Mouse (Mus musculus) hindbrain, embryonic 12.5 days (tissue): ENCODE measurements at regions not wholly inside any gene's neighbourhood (a gene's known extent, or its start where the extent isn't known, plus 50 kb on each side); places are given as distances from the start of the nearest gene placed in this dataset.

Experiments
- ATAC-seq: fragments of 200-750 bp; cut with Nextera tagmentation; 2 replicates; pipeline ENCODE4 v1.8.0; 2017; ENCODE audit warnings: moderate TSS enrichment; ENCODE audit not compliant: low FRiP score
- H3K27ac ChIP-seq: fragments of 300-500 bp; sonication (generic); 2 replicates; pipeline ENCODE4 v1.5.1; 2016; ENCODE audit warnings: mild to moderate bottlenecking
- H3K27me3 ChIP-seq: fragments of 300-500 bp; sonication (generic); 2 replicates; pipeline ENCODE4 v1.6.1; 2016; ENCODE audit warnings: mild to moderate bottlenecking
- H3K36me3 ChIP-seq: fragments of 300-500 bp; sonication (generic); 2 replicates; pipeline ENCODE4 v1.6.1; 2016; ENCODE audit warnings: mild to moderate bottlenecking
- H3K4me1 ChIP-seq: fragments of 300-500 bp; sonication (generic); 2 replicates; pipeline ENCODE4 v1.6.1; 2016
- H3K4me2 ChIP-seq: fragments of 300-500 bp; sonication (generic); replicated peaks from 2 replicates; pipeline ENCODE4 v1.6.1; 2016; ENCODE audit warnings: mild to moderate bottlenecking
- H3K4me3 ChIP-seq: fragments of 300-500 bp; sonication (generic); 2 replicates; pipeline ENCODE4 v1.5.1; 2016; ENCODE audit warnings: mild to moderate bottlenecking
- H3K9ac ChIP-seq: fragments of 300-500 bp; sonication (generic); 2 replicates; pipeline ENCODE4 v1.6.1; 2016; ENCODE audit warnings: mild to moderate bottlenecking, moderate library complexity
- H3K9me3 ChIP-seq: fragments of 300-500 bp; sonication (generic); replicated peaks from 2 replicates; pipeline ENCODE4 v1.6.1; 2016; ENCODE audit warnings: mild to moderate bottlenecking
- WGBS: fragments of 180-500 bp; shearing (Covaris S2); methylation state at CpG from one replicate; pipeline ENCODE4 v1.1.7; 2016; 5-methylcytosine and 5-hydroxymethylcytosine counted together

- Histone ChIP-seq H3K27me3 (no peaks in the 10 kb centered on the region), H3K9me3 (no peaks in the 10 kb centered on the region), H3K27ac (peak overlapping the region; percentile 82; the same call in 1 of the 2 replicates), H3K9ac (no peak overlapping the region), H3K4me3 (no peak overlapping the region), H3K36me3 (no peaks in the 10 kb centered on the region), H3K4me1 (peaks cover 19% of the 10 kb centered on the region), H3K4me2 (no peak overlapping the region)
- WGBS = 65% methylated on average over 7 of the region's 7 CpGs
- ATAC-seq = no peak
Measured at GRCm38 (mm10) chr3:17324816-17325215, 623.4 kb upstream of the Cypt12 start.

- WGBS = 59% methylated on average over 2 of the region's 2 CpGs
- peak; percentile 3; the same call in 1 of the 2 replicates for ATAC-seq
- no peak overlapping the region for H3K9ac ChIP-seq
- H3K4me2 ChIP-seq = no peak overlapping the region
- no peak overlapping the region for H3K4me3 ChIP-seq
- H3K27me3 ChIP-seq = no peaks in the 10 kb centered on the region
- no peaks in the 10 kb centered on the region for H3K36me3 ChIP-seq
- H3K4me1 ChIP-seq = peaks cover 19% of the 10 kb centered on the region
- no peaks in the 10 kb centered on the region for H3K9me3 ChIP-seq
- peak overlapping the region; percentile 82 for H3K27ac ChIP-seq
Measured at GRCm38 (mm10) chr3:17325821-17326220, 622.4 kb upstream of the Cypt12 start.

- Histone ChIP-seq H3K4me3 (no peak overlapping the region), H3K27me3 (no peaks in the 10 kb centered on the region), H3K9me3 (no peaks in the 10 kb centered on the region), H3K9ac (no peak overlapping the region), H3K4me2 (0 out of 2 replicates have a peak overlapping the region, but pooled peaks have one; percentile 17), H3K4me1 (peaks cover 19% of the 10 kb centered on the region), H3K27ac (peak overlapping the region; percentile 82), H3K36me3 (no peaks in the 10 kb centered on the region)
- ATAC-seq = peak; percentile 59; the same call in 1 of the 2 replicates
- WGBS = 64% methylated on average over 8 of the region's 8 CpGs
Measured at GRCm38 (mm10) chr3:17326292-17326691, 621.9 kb upstream of the Cypt12 start.

GRCm38 (mm10) chr3:17326774-17327173 lies 621.4 kb upstream of the Cypt12 start:
- WGBS = 78% methylated on average over 4 of the region's 4 CpGs
- no peak; the same call in 1 of the 2 replicates for ATAC-seq
- Histone ChIP-seq H3K9ac (no peak overlapping the region), H3K27ac (peak overlapping the region; percentile 82), H3K4me2 (0 out of 2 replicates have a peak overlapping the region, but pooled peaks have one; percentile 17), H3K27me3 (no peaks in the 10 kb centered on the region), H3K9me3 (no peaks in the 10 kb centered on the region), H3K36me3 (no peaks in the 10 kb centered on the region), H3K4me3 (no peak overlapping the region), H3K4me1 (peaks cover 19% of the 10 kb centered on the region)

GRCm38 (mm10) chr3:17327706-17328105 lies 620.5 kb upstream of the Cypt12 start:
- 62% methylated on average over 4 of the region's 4 CpGs for WGBS
- Histone ChIP-seq H3K4me2 (0 out of 2 replicates have a peak overlapping the region, but pooled peaks have one; percentile 3), H3K27ac (peak overlapping the region; percentile 88), H3K9me3 (no peaks in the 10 kb centered on the region), H3K36me3 (no peaks in the 10 kb centered on the region), H3K4me1 (peaks cover 16% of the 10 kb centered on the region; the same call in 1 of the 2 replicates), H3K4me3 (no peak overlapping the region), H3K27me3 (no peaks in the 10 kb centered on the region), H3K9ac (peak overlapping the region; percentile 38; the same call in 1 of the 2 replicates)
- peak; percentile 39; the same call in 1 of the 2 replicates for ATAC-seq

GRCm38 (mm10) chr3:17329411-17329810 lies 618.8 kb upstream of the Cypt12 start:
- H3K4me1 ChIP-seq = peaks cover 13% of the 10 kb centered on the region; the same call in 1 of the 2 replicates

GRCm38 (mm10) chr3:17330429-17331373 lies 617.5 kb upstream of the Cypt12 start:
- Histone ChIP-seq H3K27me3 (no peaks in the 10 kb centered on the region), H3K27ac (peak overlapping the region; percentile 72), H3K36me3 (no peaks in the 10 kb centered on the region), H3K9me3 (no peaks in the 10 kb centered on the region), H3K9ac (no peak overlapping the region), H3K4me2 (no peak overlapping the region), H3K4me1 (peaks cover 13% of the 10 kb centered on the region; the same call in 1 of the 2 replicates), H3K4me3 (no peak overlapping the region)
- ATAC-seq = peak; percentile 23; the same call in 1 of the 2 replicates
- 62% methylated on average over 6 of the region's 6 CpGs for WGBS

More at GRCm38 (mm10) chr3:17329411-17329810, 618.8 kb upstream of the Cypt12 start:
- no peaks in the 10 kb centered on the region for H3K36me3 ChIP-seq
- WGBS = 63% methylated on average over 4 of the region's 4 CpGs
- peak overlapping the region; percentile 67 for H3K27ac ChIP-seq
- ATAC-seq = no peak
- H3K9ac ChIP-seq = no peak overlapping the region
- no peaks in the 10 kb centered on the region for H3K27me3 ChIP-seq
- H3K4me2 ChIP-seq = no peak overlapping the region
- no peaks in the 10 kb centered on the region for H3K9me3 ChIP-seq
- no peak overlapping the region for H3K4me3 ChIP-seq

GRCm38 (mm10) chr3:17360253-17360652 lies 588.0 kb upstream of the Cypt12 start:
- no peak for ATAC-seq
- no peaks in the 10 kb centered on the region for H3K36me3 ChIP-seq
- H3K4me2 ChIP-seq = no peak overlapping the region
- H3K9ac ChIP-seq = no peak overlapping the region
- no peak overlapping the region for H3K4me3 ChIP-seq
- no peak overlapping the region for H3K27ac ChIP-seq
- no peaks in the 10 kb centered on the region for H3K4me1 ChIP-seq
- 97% methylated on average over 3 of the region's 3 CpGs for WGBS
- no peaks in the 10 kb centered on the region for H3K27me3 ChIP-seq
- no peaks in the 10 kb centered on the region for H3K9me3 ChIP-seq
